Mouse (Mus musculus) large intestine, adult 2 months (tissue): Measurements from ENCODE around the gene Zc3h18. TPM values are rescaled to one million over a fixed set of nuclear protein-coding genes. Genes with fewer than 3 reads are reported as not detected.
A peak's percentile ranks its signal among the peaks of the same experiment; 100 is the strongest.

ENCODE experiments used
- DNase-seq: peaks from one replicate; pipeline ENCODE4 v3.0.0-alpha.2; 2012; ENCODE audit warnings: low read depth, low spot score
- WGBS: fragments of 180-500 bp; shearing (Covaris S2); methylation state at CpG from one replicate; pipeline ENCODE4 v1.1.7; 2018; 5-methylcytosine and 5-hydroxymethylcytosine counted together
- polyA plus RNA-seq: library from polyadenylated mRNA; depleted of rRNA; stranded (reverse); fragments of >200 nt; gene quantifications from 2 replicates; pipeline ENCODE4 v1.2.3, GENCODE M21; 2012

Zc3h18 gene
- polyA plus RNA-seq, 1 experiment = 18.6 TPM

DNA sequence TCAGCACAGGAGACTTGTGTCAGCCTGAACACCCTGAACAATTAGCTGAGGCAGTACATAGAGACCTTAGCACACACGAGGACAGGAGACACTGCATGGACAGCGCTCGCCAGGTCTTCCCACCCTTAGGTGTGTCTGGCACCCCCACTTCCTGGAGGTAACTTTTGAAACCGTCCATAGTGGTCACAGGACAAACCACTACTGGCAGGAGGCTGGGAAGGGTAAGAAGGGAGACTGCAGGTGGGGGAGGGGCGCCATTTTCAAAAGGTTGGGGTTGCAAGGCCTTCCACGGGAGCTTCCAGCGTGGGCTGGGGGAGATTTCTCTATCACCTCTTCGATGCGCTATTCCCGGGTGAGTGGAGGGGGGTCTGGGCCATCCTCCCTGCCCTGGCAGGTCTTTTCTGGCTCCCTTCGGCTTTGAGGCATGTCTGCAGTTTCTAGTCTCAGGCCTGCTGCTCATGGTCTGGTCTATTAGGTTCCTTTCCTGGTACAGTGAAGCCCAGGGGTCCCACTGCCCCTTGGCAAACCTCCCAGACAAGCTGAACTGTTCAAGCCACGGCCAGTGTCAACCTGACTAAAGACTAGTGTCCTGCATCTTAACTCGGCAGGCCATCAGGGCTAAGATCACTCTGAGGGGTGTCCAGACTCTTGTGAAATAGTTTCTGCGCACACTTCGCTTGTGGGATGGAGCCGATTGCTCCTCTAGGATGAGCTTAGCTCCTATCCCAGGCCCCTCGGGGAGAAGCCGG, 55.5 kb downstream of the Zc3h18 start:
- WGBS = 13% methylated on average over 18 of the region's 18 CpGs
- DNase-seq = no peak

DNA sequence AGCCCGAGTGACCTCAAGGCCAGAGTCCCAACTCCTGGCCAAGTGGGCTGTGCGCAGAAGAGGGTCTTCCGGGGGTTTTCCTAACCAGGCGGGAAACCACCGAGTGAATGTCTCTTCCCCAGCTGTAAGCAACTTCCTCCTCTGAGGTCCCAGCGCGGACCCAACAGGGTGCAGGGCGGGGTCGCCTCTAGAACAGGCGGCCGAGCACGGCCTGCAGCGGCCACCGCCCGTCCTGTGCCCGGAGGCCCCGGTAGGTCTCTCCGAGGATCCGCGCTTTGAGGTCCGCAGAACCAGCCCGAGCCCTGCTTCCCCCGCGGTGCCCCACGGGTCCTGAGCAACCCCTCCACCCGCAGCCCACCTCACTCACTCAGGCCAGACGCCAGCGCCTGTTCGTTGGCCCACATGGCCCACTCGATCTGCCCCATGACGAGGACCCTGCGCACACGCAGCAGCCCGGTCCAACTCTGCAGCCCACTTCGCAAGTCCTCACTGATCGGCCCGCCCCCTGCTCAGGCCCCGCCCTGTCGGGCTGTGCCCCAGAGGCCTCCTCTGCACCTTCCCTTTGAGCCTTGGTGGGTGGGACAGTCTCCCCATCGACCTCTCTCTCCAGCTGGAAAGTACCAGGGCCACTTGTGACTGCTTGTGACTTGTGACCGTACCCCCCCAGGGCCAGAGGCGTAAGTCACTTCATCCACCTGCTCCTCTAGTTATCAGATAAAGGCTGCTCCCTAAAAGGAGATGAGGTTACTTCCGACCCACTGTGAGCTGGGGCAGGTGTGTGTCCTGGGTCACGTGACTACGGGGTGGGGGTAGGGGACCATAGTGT, 56.2 kb downstream of the Zc3h18 start, which contains the start of gene Cyba:
TSS of gene Cyba (minus strand) at position 488 of the 826 bp plus-strand sequence.
- no peak for DNase-seq
- 1% methylated on average over 45 of the region's 45 CpGs for WGBS

GRCm38 (mm10) chr8:122433269-122433905, 57.0 kb downstream of the Zc3h18 start:
- DNase-seq = no peak
- 60% methylated on average over 11 of the region's 11 CpGs for whole genome bisulfite sequencing

DNA sequence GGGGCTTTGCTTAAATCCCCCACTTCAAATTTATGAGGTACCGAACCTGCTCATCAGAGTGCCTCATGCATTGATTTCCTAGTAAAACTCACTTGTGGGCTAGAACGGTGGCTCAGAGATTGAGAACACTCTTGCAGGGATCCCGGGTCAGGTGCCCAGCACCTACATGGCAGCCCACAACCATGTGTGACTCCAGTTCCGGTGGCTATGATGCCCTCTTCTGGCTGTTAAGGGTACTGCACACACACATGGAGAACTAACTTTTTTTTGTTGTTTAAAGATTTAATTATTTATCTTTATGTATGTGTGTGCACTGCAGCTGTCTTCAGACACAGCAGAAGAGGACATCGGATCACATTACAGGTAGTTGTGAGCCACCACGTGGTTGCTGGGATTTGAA, 59.0 kb downstream of the Zc3h18 start:
- DNase-seq = no peak
- WGBS = 92% methylated on average over 6 of the region's 6 CpGs

DNA sequence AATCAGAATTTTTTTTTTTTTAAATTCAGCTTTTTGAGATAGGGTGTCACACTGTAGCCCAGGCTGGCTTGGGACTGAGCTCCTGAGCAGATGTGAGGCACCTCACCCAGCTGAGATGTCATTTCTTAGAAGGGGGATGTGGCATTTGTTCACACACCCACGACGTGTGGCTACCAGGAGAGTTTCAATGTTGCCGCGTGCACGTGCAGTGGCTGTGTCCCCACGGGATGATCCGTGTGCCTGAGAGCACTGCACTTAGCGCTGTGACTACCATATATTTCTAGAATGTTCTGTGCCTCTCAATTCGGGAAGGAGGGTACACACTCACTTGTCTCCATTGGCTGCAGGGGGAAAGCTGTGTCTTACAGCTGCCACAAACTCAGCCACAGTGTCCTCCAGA, 59.7 kb downstream of the Zc3h18 start:
- WGBS = 93% methylated on average over 9 of the region's 9 CpGs
- DNase-seq = no peak

GRCm38 (mm10) chr8:122436586-122437125, 60.2 kb downstream of the Zc3h18 start:
- 85% methylated on average over 20 of the region's 20 CpGs for WGBS
- no peak for DNase-seq

GRCm38 (mm10) chr8:122437708-122438331, 61.4 kb downstream of the Zc3h18 start:
- WGBS = 87% methylated on average over 13 of the region's 13 CpGs
- no peak for DNase-seq

GRCm38 (mm10) chr8:122439336-122439735, 62.9 kb downstream of the Zc3h18 start:
- 96% methylated on average over 16 of the region's 16 CpGs for WGBS
- no peak for DNase-seq

DNA sequence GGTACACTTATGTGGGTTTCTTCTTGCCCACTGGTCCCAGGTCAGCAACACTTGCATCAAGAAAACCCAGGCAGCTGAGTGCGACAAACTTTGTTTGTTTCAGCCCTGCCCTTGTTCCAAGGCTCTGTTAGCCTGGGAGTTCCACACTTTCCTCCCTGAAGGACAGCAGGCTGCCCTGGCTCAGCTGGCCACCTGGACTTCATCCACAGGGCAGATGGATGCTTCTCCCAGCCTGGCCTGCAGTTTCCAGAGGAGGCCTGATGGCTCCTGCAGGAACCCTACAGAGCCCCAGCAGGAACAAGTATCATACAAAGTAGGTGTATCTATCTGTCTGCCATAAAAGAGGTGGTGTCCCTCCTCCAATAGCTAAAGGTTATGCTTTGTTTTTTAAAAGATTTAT, 64.9 kb downstream of the Zc3h18 start:
- 63% methylated on average over 1 of the region's 1 CpGs for WGBS
- no peak for DNase-seq

DNA sequence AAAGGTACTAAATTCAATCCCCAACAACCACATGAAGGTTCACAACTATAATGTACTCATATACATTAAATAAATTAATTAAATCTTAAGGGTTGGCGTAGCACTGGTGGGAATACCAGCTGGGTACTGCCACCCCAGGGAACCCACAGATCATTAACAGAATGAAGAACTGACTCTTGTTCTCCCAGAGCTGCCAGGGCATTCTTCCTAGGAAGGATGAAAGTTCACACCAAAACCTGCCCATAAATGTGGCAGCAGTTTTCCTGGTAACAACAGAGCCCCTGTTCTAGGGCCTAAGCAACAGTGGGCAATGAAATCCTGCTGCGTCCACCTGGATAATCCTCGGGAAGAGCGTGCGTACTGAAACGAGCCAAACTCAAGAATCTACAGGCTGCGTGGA, 65.9 kb downstream of the Zc3h18 start:
- 12% methylated on average over 7 of the region's 7 CpGs for WGBS
- DNase-seq = no peak

- DNase-seq = no peak
- WGBS = 1% methylated on average over 12 of the region's 12 CpGs
These were observed 66.4 kb downstream of the Zc3h18 start for GRCm38 (mm10) chr8:122442781-122443180.

GRCm38 (mm10) chr8:122443262-122444006, 67.0 kb downstream of the Zc3h18 start, which contains the start of gene Mvd:
Mvd (minus strand) TSS chr8:122443422.
- under 1% methylated on average over 47 of the region's 47 CpGs for WGBS
- peak; percentile 97 for DNase-seq

DNA sequence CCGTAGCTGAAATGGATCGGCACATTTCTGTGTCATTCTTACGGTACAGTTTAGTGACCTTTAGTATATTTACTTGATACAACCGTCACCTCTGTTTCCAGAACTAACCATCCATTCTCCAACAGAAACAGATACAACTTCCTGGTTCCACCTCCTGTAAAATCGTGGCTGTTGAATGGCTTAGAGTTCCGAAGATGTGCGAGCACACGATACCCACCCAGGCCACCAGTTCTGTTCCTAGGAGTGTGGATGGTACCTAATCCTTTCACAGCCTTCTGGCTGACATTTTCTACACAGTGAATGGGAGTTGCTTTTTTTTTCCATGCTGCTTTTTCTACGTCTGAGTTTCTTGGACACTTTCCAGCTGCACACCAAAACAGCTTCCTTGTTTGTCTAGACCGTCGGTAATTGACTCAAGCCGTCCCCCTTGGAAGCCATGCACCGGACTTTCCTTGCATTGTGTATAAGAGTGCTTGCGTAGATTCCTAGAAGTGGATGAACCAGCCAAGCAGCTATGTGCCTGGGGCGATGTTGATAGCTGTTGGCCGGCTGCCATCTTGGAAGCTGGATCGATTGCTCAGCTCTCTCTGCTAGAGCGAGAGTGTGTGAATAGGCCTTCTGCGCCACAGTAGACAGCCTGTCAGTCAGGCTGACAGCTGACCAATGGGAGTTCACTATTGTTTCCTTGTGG, 67.8 kb downstream of the Zc3h18 start:
- WGBS = under 1% methylated on average over 19 of the region's 19 CpGs
- peak; percentile 97 for DNase-seq

GRCm38 (mm10) chr8:122445203-122445602, 68.8 kb downstream of the Zc3h18 start:
- no peak for DNase-seq
- WGBS = 64% methylated on average over 3 of the region's 3 CpGs

DNA sequence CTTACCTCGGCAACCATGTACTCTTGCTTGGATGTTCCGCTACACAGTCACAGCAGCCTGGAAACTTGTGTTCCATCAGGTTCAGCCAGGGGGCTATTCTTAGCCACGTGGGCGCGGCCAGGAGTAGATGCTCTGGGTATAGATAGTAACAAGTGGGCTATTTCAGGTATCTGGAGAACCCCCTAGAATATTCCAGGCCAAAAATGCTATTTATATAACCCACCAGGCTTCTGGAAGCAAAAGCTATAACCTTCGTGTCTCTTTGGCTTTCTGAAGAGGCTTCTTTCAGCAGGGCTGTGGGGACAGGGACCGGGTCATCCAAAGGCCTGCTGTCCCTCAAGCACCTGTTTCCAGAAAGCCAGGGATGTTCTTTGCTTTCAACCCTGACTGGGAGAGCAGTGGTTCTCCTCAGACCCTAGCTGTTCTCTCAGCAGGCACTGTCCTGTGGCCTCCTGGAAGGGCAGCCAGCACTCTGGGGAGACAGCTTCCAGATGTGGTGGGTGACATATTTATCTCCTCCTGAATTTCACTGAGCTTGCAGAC, 74.8 kb downstream of the Zc3h18 start:
- DNase-seq = no peak
- WGBS = 52% methylated on average over 7 of the region's 7 CpGs

GRCm38 (mm10) chr8:122452154-122452553, 75.7 kb downstream of the Zc3h18 start:
- DNase-seq = no peak
- 93% methylated on average over 10 of the region's 10 CpGs for WGBS

DNA sequence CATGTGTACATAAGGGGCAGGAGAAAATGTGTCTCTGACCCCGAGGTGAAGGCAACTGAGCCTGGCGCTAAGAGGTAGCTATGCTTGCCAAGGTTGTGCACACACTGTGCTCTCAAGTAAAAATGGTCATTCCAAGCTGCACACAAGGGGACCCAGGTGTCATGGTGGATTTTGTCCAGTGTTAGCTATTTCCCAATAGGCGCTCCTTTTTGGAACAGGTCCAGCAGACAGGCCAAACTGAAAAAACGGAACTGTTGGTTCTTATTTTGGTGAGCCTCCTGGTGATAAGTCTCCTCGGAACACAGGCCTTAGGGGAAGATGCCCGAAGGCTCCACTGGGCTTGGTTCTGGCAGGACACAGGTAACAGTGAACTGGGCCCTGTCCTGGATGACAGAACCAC, 78.0 kb downstream of the Zc3h18 start:
- WGBS = 65% methylated on average over 6 of the region's 6 CpGs
- DNase-seq = no peak

- DNase-seq = no peak
- 78% methylated on average over 11 of the region's 11 CpGs for WGBS
These were observed 80.8 kb downstream of the Zc3h18 start for GRCm38 (mm10) chr8:122457171-122457570.
